Mouse (Mus musculus) CD4-positive helper T cell, adult 2 months (primary cell): Measurements from ENCODE around the gene Celsr1.
A peak's percentile ranks its signal among the peaks of the same experiment; 100 is the strongest.
"Not testable (repeated sequence)": the region's sequence is repeated elsewhere in the genome, so short reads cannot be mapped to it uniquely, and the experiment has no call there.

Source experiments
- DNase-seq: peaks from one replicate; pipeline ENCODE4 v3.0.0-alpha.2; 2012; ENCODE audit warnings: low read depth, missing footprints, low spot score

Gene Celsr1

DNA sequence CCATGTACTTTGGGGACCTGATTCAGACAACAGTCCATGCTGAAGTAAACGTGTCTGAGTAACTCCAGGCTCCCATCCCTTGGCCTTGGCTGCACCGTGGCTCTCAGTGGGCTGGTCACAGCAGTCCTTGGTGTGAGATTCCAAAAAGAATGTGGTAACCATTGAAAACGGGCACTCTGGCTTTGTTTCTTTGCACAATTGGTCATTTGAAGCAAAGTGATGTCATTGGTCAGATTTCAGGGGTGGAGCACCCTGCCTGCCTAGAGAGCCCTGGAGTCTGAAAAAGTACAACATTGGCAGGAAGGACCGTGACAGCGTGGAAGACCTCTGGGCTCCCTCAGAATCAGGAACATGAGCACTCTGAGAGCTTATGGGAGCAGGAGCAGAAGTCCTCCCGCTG is 134.2 kb downstream of the Celsr1 start:
- no peak for DNase-seq

DNA sequence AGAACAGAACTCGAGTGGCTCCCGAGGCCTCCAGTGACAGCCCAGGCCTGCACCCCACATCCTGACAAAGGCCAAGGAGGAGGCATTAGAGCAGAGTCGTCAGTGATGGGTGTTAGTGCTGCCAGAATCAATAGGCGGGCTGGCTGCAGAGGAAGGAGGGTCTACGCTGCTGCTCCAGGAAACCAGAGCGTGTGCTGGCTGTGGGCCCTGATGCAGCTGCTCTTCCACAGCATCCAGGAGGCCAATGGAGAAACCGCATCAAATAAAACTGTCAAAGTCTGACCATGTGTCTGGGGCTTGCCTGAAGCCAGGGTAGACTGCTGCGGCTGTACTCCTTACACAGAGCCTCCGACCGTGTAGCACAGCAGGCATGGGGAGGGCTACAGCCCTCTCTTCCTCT is 136.5 kb downstream of the Celsr1 start:
- no peak for DNase-seq

DNA sequence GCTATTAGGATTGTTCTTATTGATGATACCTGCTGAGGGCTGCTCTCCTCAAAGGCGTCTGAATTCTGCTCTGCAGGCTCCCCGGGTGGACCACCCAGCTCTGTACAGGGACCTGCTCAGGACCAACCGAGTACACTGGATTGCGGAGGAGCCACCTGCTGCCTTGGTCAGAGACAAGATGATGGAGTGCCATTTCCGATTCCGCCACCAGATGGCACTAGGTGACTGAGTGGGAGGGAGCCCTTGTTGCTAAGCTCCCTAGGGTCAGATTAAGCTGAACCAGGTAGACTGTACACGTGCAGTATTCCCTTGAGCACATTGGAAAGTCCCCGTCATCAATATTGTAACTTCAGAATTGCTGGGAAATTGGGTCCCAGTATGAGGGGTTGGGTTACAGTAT is 137.3 kb downstream of the Celsr1 start:
- peak; percentile 76 for DNase-seq

DNA sequence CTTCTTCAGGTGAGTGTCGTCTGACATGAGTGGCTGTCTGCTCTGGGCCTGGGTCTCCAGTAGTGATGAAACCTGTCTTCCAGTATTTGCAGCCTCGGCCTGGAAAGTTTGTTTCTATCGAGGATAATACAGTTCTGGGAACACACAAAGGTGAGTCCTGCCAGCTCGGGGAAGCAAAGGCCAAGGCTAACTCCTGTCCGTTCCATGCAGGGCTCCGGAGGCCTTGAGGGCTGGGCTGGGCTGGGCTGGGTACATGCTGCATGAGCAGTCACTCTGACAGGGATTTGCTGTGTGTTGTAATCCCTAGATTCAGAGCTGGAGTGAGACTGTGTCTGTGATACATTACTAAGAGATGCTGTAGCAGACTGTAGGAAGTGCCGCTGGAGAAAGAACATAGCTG is 139.7 kb downstream of the Celsr1 start:
- DNase-seq = no peak

DNA sequence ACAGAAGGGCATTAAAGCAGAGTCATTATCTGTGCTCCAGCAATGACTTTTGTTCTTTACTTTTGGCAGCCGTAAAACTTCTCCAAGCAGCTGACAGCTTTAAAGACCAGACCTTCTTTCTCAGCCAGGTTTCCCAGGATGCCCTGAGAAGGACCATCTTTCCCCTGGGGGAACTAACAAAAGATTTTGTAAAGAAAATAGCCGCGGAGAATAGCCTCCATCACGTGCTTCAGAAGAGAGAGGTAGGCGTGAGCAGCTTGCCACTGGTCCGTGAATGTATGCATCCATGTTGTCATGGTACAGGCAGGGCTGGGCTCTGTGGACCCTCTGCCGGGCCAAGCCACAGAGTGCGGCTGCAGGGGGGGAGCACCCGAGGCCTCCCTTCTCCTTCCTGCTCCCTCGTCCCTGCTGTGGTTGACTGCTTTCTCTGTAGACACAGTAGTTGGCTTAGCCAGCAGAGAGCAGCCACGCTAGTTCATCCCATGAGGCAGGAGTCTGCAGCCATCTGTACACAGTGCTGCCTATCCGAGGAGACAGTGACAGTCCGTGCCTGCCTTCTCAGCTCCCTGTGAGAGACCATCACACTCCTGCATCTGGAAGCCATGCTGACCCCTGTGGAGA is 141.0 kb downstream of the Celsr1 start:
- no peak for DNase-seq

DNA sequence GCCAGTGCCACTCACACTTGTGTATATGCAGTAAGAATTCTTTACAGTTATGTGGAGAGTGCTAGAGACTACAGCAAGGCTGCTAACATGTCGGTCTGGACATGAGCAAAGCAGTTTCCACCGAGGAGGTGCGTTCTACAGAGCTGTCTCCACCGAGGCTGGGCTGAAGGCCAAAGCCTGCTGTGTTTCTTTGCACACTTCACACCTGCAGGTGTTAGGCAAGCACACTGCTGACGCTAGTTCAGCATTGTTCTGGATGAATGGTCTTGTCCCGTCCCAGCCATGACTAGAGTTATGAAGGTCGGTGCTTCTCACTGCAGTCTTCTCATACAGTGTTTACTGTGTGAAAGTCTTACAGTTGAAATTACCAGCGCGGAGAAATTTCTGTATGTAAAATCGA is 141.6 kb downstream of the Celsr1 start:
- no peak for DNase-seq

DNA sequence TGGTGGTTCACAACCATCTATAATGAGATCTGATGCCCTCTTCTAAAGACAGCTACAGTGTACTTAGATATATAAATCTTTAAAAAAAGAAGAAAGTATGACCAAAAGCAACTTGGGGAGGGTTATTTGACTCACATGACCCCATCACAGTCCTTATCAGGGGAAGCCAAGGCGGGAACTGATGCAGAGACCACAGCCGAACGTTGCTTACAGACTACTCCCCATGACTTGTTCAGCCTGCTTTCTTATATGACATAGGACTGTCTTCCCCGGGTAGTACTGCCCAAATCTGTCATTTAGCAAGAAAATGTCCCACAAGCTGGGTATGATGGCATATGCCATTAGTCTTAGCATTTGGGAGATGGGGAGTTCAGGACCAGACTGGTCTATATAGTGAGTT is 144.3 kb downstream of the Celsr1 start:
- DNase-seq = no peak

DNA sequence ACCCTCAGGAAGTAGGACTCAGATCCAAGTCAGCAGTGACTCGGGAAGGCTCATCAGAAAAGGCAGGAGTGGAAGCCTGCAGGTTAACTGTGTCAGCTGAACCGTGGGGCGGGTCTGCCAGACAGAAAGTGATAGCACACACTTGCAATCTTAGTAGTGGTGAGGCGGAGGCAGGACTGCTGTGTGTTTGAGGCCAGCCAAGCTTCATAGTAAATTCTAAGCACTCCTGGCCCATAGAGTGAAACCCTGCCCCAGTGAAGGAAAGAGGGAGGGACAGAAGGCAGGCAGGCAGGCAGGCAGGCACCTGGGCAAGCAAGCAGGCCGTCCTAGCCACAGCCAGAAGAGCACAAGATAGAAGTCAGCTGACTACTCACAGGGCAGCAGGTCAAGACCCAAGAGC is 148.0 kb downstream of the Celsr1 start:
- no peak for DNase-seq

DNA sequence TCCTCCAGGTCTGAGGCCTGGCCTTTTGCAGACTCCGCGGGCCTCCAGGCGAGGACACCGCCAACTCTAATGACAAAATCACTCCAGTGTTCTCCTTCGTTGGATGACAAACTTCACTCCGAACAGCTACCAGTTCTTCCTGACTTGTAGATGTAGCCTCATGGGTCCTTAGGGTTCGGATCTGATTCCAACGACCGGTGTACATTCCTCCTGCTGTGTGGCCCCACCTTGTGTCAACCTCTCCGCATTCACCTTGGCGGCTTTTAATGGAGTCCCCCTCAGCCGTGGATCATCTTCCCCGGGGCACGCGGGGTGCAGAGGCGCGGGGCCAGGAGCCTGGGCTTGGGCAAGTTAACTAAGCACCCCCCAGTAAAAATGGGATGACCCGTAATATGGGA is 154.1 kb downstream of the Celsr1 start:
- DNase-seq = no peak

DNA sequence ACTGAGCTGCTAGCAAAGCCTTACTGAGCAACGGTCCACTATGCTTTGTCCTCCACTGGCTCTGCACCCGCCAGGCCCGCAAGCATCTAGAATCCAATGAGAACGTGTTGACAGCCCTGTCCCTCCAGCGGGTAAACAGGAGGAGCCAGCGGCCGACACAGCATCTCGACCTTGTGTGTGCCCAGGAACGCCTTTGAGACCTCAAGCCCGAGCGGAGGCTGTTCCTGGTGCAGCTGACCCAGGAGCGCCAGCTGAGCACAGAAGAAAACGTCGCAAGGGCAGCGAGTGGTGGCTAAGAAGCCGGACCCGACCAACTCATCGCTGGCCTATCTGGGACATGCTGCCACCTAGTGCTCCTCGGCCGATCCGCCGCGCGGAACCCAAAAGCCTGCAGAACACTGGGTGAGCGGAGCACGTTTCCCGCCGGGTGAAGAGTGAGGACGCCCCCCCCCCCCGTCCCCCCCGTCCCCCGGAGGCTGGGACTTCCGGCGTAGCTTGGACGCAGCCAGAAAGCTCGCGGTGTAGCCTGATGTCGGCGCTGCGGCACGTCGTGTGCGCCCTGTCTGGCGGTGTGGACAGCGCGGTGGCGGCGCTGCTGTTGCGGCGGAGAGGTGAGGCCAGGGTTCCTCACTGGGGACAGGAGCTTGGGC is 154.6 kb downstream of the Celsr1 start, which contains the start of gene Trmu:
Gene Trmu, plus strand, starts transcription at position 465 of the 650 bp plus-strand sequence.
- peak; percentile 88 for DNase-seq

DNA sequence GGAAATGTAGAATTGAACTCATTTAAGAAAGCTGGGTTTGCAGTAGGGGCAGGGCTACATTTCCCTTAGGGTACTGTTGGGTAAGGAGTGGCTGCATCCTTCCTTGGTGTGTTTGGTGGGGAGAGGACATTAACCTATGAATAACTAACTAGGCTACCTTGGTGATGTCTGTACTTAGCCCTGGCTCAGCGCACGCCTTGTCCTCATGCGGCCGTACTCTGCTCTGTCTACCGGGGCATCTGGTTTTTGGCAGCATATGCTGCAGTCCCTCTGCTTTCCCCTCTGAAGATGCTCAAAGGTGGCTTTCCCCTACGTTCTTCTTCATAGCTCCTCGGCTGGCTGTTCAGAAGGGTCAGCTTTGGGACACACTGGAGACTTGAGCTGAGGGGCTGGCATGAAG is 156.2 kb downstream of the Celsr1 start:
- DNase-seq = no peak

DNA sequence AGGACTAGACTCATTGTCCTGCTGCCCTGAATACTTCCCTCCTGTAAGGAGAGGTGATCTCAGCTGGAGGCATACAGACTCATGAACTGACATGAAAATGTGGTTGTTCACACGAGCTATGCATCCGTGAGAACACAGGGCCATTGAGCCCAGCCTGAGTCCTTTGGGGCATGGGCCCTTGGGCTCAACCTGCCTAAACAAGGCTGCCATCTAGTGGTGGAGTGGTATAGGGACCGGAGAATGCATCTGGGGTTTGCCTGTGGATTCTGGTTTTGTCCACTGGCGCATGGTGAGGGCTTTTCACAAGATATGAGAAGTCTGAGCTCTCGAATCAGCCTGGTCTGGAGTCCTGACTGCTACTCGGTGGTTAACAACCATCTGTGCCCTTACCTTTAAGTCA is 165.9 kb downstream of the Celsr1 start:
- DNase-seq = peak; percentile 74

DNA sequence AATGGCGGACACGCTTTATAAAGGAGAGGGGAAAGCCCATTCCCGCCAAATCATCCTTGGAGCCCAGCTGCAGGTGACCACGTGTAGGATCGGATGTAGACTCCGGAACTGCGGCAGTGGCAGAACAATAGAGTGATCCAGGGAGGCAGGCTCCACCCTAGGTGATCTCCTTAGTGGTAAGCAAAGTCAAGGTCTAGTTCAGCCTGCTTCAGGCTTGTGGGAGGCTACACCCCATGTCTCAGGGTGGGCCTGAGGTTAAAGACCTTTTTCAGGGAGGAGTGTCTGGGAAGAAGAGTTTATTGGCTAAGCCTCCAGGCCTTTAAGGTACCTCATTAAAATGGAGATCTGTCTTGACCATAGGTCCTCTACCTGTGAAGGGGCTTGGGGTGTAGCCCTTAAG is 167.7 kb downstream of the Celsr1 start:
- DNase-seq = not testable (repeated sequence)

DNA sequence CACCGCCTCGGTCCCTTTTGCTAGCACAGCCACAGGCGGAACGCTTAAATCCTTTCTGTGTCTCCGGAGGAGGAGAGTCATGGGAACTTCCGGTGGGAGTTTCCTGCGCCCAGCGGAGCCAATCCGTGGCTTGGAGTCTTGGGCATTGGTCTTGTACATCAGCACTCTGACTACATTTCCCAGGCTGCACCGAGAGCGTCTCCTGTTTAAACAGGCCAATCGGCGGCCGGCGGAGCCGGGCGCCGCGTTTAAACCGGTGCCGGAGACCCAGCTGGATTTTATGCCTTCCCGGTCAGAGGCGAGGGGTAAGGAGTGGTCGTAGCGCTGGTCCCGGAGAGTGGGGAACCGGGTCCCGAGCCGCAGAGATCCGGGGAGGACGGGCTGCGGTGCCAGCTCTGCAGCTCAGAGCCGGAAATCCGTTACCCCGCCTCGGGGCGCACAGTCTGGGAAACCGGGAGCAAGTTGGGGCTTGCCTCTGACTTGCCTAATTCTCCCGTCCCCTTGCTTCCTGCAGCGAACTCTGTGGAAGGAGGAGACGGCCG is 174.0 kb downstream of the Celsr1 start, which contains the start of gene Gtse1:
Gene Gtse1, plus strand, starts transcription at position 256 of the 542 bp plus-strand sequence.
- peak; percentile 95 for DNase-seq

DNA sequence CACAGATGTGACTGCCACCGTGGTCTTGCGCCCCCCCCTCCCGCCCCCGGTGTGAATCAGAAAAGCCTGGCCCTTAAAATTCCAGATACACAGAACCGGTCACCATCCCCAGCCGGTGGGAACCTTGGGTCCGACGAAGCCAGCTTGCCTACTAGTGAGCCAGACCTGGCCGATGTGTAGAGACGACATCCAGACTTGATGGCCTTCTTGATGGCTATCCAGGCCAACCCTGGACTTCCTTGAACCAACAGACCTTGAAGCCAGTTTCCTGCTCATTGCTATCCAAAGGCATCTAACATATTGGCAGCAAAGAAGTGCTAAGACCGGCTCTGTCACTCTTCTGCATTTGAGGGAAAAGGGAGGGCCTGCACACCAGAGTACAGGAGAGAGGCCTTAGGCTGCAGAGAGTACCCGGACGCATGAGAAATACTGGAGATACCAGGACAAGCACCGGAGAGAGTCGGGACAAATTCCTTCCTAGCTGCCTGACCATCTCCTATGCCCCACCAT is 174.5 kb downstream of the Celsr1 start:
- no peak for DNase-seq

DNA sequence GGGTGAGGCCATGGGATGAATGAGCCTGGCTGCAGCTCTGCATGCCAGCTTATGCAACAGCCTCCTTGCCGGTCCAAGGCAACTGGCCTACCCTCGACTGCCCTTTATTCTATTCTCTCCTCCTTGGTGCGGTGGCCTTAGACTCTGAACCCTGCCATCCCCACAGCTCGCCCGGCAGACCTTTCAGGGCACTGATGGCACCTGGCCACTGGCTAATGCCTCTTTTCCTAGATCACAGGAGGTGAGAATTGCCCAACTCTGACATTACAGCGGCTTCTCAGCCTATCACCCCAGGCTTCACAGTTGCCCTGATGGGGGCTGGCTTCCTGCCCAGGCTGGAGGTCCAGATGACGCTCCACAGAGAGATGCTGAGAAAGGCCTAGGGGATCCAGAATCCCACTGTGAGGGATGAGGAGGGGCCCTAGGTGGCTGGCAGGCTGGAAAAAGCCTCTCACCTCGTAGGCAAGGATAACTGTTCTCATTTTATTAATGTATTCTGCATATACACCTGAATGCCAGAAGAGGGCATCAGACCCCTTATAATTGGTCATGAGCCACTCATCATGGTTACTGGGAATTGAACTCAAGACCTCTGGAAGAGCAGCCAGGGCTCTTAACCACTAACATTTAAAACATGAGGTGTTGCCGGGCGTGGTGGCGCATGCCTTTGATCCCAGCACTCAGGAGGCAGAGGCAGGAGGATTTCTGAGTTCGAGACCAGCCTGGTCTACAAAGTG is 181.8 kb downstream of the Celsr1 start:
- no peak for DNase-seq
